Mouse (Mus musculus): ENCODE results near the gene Eme2. TPM values are rescaled to one million over a fixed set of nuclear protein-coding genes. Genes with fewer than 3 reads are reported as not detected.

Gene Eme2
- 35.4 and 48.3 TPM in 2 replicates for polyA plus RNA-seq (2012; rRNA removed; ENCODE audit: low replicate concordance)

GRCm38 (mm10) chr17:24894995-24895547 lies at the start of gene Eme2, which contains the start of gene Mrps34:
Gene Eme2, minus strand, starts transcription at chr17:24895087.
Gene Mrps34, plus strand, starts transcription at chr17:24895116.

DNA sequence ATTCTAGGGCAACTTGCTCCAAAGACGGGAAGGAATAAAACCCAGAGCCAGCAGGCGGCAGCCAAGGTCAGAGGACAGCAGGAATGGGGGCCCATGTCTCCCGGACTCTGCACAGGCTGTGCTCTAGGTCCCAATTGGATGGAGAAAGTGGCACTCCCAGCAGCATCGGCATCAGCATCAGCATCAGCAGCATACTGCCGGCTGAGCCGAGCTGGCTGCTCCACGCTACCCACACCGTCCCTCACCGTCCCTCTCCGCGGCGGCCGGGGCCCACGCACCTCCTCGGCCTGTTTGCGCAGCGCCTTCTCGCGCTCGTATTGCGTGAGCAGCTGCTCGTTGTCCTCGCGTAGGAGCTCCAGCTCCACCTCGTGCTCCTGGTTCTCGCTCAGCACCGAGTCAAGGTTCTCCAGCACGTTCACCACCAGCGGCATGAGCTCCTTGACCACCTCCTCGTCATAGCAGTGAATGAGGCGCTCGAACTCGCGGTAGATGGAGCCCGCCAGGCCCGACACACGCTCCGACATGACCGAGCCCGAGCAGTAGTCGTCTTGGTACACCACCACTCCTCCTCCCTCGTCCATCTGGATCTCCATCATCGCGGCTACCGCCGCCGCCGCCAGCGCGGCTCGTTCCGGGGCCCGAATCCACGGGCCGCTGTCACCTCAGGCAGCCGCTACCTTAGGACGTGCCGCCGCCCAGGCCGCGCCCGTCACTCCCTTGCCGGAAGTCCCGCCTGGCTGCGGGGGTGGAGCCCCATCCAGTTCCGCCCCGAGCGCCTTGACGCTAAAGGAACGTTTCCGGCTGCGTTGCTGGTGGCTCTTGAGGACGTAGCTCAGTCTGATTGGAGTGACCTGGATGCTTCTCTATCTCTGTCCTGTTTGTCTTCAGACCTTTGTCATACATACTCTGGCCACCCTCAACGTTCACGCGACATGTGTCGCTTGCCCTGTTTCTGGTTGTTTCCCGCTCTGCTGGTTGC lies 41.7 kb upstream of the Eme2 start, which contains the start of gene Mapk8ip3:
Gene Mapk8ip3 (minus strand): TSS at position 719 of the 979 bp plus-strand sequence.

GRCm38 (mm10) chr17:24896241-24896992 lies 1.5 kb upstream of the Eme2 start, which contains the start of gene Nme3:
Gene Nme3, plus strand, starts transcription at chr17:24896500.

DNA sequence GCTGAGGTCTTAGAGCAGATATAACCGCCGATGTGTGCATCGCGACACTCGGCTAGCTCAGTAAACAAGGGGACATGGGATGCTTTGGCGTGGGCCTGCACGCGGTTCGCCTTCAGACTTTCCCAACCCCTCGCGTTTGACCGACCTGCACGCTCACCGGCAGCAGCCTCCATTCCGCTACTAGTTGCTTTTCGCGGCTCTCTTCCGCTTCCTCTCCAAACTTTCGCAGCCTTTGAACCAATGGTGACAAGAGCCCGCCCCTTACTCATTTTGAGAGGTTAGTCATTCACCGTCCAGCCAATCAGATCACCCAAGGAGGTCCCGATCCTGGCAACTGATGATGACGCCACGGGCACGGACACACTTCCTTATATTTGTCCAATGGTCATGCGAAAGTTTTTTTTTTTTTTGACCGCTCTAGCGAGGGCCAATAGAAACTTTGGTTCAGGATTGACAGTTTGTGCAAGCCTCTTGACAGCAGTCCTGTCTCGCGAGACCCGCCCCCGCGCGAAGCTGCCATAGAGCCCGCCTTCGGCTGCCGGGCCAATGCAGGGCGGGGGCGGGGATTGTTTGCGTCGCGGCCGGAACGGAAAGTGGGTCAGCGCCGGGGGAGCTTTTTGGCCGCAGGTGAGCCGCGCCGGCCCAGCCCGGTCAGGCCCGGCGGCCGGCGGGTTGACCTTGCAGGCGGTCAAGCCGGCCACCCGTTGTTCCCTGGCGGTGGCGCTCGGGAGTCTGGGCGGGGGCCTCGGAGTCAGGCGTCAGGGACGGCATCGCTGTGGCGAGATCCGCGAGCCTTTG lies 8.6 kb downstream of the Eme2 start, which contains the start of the genes Nubp2 and Spsb3:
Gene Nubp2 (minus strand): TSS at position 216 of the 798 bp plus-strand sequence.
Gene Spsb3 (plus strand): TSS at position 510 of the 798 bp plus-strand sequence.

GRCm38 (mm10) chr17:24865776-24866175 lies 29.1 kb downstream of the Eme2 start, which contains the start of gene Igfals:
Gene Igfals, plus strand, starts transcription at chr17:24865997.

DNA sequence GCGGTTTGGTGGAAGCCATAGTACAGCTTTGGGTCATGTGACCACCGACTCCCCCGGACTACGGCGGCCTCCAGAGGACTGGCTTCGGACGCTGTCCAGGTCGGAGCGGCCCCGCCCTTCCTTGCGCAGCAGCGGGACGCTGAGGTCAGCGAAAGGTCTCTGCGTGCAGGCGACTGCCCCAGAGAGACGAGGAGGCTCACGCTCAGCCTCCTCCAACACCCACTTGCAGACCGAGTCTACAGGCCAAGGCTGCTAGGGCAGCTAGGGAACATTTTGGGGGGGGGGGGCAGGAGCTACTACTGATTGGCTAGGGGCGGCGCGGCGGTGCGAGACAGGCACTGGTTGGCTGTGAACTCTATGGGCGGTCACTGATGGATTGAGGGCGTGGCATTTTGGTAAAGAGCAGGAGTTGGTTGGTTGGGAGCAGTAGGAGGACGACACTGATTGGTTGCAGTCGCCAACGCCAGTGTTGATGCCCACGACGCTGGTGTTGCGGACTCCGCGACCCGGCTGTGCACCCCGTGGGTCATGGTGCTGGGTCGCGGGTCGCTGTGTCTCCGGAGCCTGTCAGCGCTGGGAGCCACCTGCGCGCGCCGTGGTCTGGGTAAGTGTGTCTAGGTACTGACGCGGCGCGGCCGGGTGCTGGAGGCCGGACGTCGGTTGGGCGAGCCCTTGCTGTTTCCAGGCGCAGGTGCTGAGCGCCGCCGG lies 44.7 kb downstream of the Eme2 start, which contains the start of gene Fahd1:
Gene Fahd1 (minus strand): TSS at position 300 of the 708 bp plus-strand sequence.

GRCm38 (mm10) chr17:24839842-24840241 lies 55.0 kb downstream of the Eme2 start, which contains the start of gene Hagh:
Gene Hagh, plus strand, starts transcription at chr17:24840143.

Other genes with a start within 250 kb of the Eme2 start
- gene Slc9a3r2, start 244.8 kb downstream of the Eme2 start, polyA plus RNA-seq (2012; rRNA removed; ENCODE audit: low replicate concordance), result 101 and 134 TPM in 2 replicates
- 1.4 TPM in 2 replicates for gene Npw, start 236.6 kb downstream of the Eme2 start, polyA plus RNA-seq (2012; rRNA removed; ENCODE audit: low replicate concordance)
- 81.2 and 105 TPM in 2 replicates for gene Zfp598, start 225.4 kb downstream of the Eme2 start, polyA plus RNA-seq (2012; rRNA removed; ENCODE audit: low replicate concordance)
- 0.53 and 0.68 TPM in 2 replicates for gene Syngr3, start 205.1 kb downstream of the Eme2 start, polyA plus RNA-seq (2012; rRNA removed; ENCODE audit: low replicate concordance)
- gene Gfer, start 198.9 kb downstream of the Eme2 start, polyA plus RNA-seq (2012; rRNA removed; ENCODE audit: low replicate concordance), result 19.5 and 47.8 TPM in 2 replicates
- gene Noxo1, start 198.9 kb downstream of the Eme2 start, polyA plus RNA-seq (2012; rRNA removed; ENCODE audit: low replicate concordance), result 15.3 and 20.5 TPM in 2 replicates
- gene Tbl3, start 187.4 kb downstream of the Eme2 start, polyA plus RNA-seq (2012; rRNA removed; ENCODE audit: low replicate concordance), result 68.7 and 69.0 TPM in 2 replicates
- 0.29 and 0.32 TPM in 2 replicates for gene Rnf151, start 177.0 kb downstream of the Eme2 start, polyA plus RNA-seq (2012; rRNA removed; ENCODE audit: low replicate concordance)
- gene Rps2, start 177.0 kb downstream of the Eme2 start, polyA plus RNA-seq (2012; rRNA removed; ENCODE audit: low replicate concordance), result 3,623 and 3,713 TPM in 2 replicates
- gene Ndufb10, start 170.6 kb downstream of the Eme2 start, polyA plus RNA-seq (2012; rRNA removed; ENCODE audit: low replicate concordance), result 314 and 333 TPM in 2 replicates
- gene Rpl3l, start 167.3 kb downstream of the Eme2 start, polyA plus RNA-seq (2012; rRNA removed; ENCODE audit: low replicate concordance), result 0.10 and 83.4 TPM in 2 replicates
- 103 and 146 TPM in 2 replicates for gene Msrb1, start 158.4 kb downstream of the Eme2 start, polyA plus RNA-seq (2012; rRNA removed; ENCODE audit: low replicate concordance)
- 20.7 and 49.9 TPM in 2 replicates for gene Hs3st6, start 142.1 kb downstream of the Eme2 start, polyA plus RNA-seq (2012; rRNA removed; ENCODE audit: low replicate concordance)
- 0.16 TPM in 1 of 2 replicates, not detected in the other for gene Meiob, start 90.8 kb downstream of the Eme2 start, polyA plus RNA-seq (2012; rRNA removed; ENCODE audit: low replicate concordance)
- 160 and 221 TPM in 2 replicates for gene Hagh, start 54.9 kb downstream of the Eme2 start, polyA plus RNA-seq (2012; rRNA removed; ENCODE audit: low replicate concordance)
- 13.5 and 15.0 TPM in 2 replicates for gene Fahd1, start 44.7 kb downstream of the Eme2 start, polyA plus RNA-seq (2012; rRNA removed; ENCODE audit: low replicate concordance)
- gene Igfals, start 29.1 kb downstream of the Eme2 start, polyA plus RNA-seq (2012; rRNA removed; ENCODE audit: low replicate concordance), result 66.4 and 103 TPM in 2 replicates
- gene Nubp2, start 8.7 kb downstream of the Eme2 start, polyA plus RNA-seq (2012; rRNA removed; ENCODE audit: low replicate concordance), result 35.0 and 44.2 TPM in 2 replicates
- 84.0 and 161 TPM in 2 replicates for gene Spsb3, start 8.4 kb downstream of the Eme2 start, polyA plus RNA-seq (2012; rRNA removed; ENCODE audit: low replicate concordance)
- gene Mrps34, start within 50 bp of the Eme2 start, polyA plus RNA-seq (2012; rRNA removed; ENCODE audit: low replicate concordance), result 108 and 263 TPM in 2 replicates
- 50.7 and 54.5 TPM in 2 replicates for gene Nme3, start 1.4 kb upstream of the Eme2 start, polyA plus RNA-seq (2012; rRNA removed; ENCODE audit: low replicate concordance)
- gene Mapk8ip3, start 41.9 kb upstream of the Eme2 start, polyA plus RNA-seq (2012; rRNA removed; ENCODE audit: low replicate concordance), result 128 and 130 TPM in 2 replicates
- 5.4 and 11.3 TPM in 2 replicates for gene Jpt2, start 65.6 kb upstream of the Eme2 start, polyA plus RNA-seq (2012; rRNA removed; ENCODE audit: low replicate concordance)
- gene Cramp1l, start 120.7 kb upstream of the Eme2 start, polyA plus RNA-seq (2012; rRNA removed; ENCODE audit: low replicate concordance), result 17.1 and 23.3 TPM in 2 replicates
- gene Ift140, start 121.0 kb upstream of the Eme2 start, polyA plus RNA-seq (2012; rRNA removed; ENCODE audit: low replicate concordance), result 14.5 and 16.9 TPM in 2 replicates
- 39.7 and 51.0 TPM in 2 replicates for gene Tmem204, start 188.5 kb upstream of the Eme2 start, polyA plus RNA-seq (2012; rRNA removed; ENCODE audit: low replicate concordance)
- gene Telo2, start 220.9 kb upstream of the Eme2 start, polyA plus RNA-seq (2012; rRNA removed; ENCODE audit: low replicate concordance), result 25.0 and 25.6 TPM in 2 replicates
- gene Ptx4, start 225.7 kb upstream of the Eme2 start, polyA plus RNA-seq (2012; rRNA removed; ENCODE audit: low replicate concordance), result 0.20 TPM in 1 of 2 replicates, not detected in the other
- 37.0 and 43.4 TPM in 2 replicates for gene Clcn7, start 238.3 kb upstream of the Eme2 start, polyA plus RNA-seq (2012; rRNA removed; ENCODE audit: low replicate concordance)

Measured in mammary gland, adult 2 months (tissue).